Mouse (Mus musculus) spleen, embryonic (tissue): ENCODE measurements around the gene Anxa2.

Experiments used
- CTCF ChIA-PET: fragments of 350-600 bp; sonication (Branson Sonifier 250); formaldehyde crosslinking; loops from one replicate; lab custom pipeline; 2022; lab: Charles Lee

Anxa2 gene

GRCm38 (mm10) chr9:69508016-69508415 lies 54.6 kb downstream of the Anxa2 start:
- CTCF ChIA-PET: interaction anchor here (0.7 kb wide), 1 partner anchor 156 kb away, joined by 18 read pairs; no protein-coding TSS in a partner anchor

DNA sequence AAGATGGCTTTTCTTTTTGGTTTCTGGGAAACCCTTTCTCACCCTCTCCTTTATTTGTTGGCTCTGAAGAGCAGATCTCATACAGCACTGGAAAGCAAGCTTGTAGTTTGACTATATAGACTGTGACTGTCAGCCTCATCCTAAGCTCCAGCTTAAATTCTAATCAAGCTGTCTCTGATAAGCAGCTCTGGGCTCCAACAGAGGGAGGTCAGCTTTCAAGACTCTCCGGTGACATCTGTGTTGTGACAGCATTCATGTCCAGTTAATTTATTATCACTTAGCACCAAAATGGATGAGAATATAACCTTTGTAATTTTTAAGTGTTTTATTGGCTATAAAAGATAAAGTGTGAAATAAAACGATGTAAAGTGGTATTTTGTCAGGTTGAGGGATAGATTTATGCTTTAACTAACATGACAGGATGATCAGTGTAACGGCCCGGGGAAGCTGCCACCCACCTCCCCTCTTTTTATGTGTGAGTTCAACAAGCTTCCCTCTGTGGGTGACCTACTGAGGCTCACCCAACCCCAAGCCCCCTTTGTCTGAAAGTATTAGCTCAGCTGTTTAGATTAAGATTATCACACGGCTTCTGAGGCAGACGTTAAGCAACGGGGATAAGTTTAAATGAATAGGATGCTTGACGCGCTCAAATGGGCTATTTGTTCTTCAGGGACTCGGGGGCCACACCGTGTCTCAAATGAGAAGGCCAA lies 58.6 kb downstream of the Anxa2 start:
- CTCF ChIA-PET: interaction anchor here (0.6 to 1.1 kb wide), 3 partner anchors 8 to 162 kb away, joined by 3 to 6 read pairs (median 5); no protein-coding TSS in a partner anchor

DNA sequence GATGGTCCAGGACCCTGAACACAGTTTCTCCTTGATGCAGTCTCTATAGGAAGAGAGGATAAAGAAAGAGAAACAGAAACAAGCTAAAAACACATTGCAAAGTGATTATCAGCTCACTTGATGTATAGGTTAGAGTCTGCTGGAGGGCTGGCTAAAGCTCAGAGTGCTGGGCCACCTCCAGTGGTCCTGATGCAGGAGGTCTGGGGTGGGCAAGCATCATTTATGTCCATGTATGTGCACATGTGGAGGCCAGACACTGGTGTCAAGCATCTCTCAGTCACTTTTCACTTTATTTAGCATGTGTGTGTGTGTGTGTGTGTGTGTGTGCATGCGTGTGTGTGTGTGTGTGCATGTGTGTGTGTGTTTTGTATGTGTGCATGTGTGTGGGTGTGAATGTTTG lies 59.3 kb downstream of the Anxa2 start:
- CTCF ChIA-PET: no interaction called here

- CTCF ChIA-PET: no interaction called here
Observed at GRCm38 (mm10) chr9:69514206-69514605, 60.8 kb downstream of the Anxa2 start.

DNA sequence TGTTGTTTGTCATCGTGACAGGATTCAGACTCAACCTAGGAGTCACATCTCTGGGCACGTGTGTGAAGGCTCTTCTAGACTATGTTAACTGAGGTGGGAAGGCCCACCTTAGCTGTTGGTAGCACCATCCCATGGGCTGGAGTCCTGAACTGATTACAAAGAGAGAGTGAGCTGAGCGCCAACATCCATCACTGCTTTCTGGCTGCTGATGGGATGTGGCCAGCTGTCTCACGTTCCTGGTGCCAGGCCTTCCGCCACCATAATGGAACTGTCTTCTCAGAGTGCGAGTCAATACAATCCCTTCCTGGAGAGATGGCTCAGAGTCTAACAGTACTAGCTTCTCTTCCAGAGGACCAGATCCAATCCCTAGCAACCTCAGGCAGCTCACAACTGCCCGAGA lies 62.0 kb downstream of the Anxa2 start:
- CTCF ChIA-PET: no interaction called here

- CTCF ChIA-PET: no interaction called here
Observed at GRCm38 (mm10) chr9:69517387-69518035, 64.1 kb downstream of the Anxa2 start.
